Mouse (Mus musculus) MEL (cell line): Measurements from ENCODE around the gene Slc35c1. TPM values are rescaled to one million over a fixed set of nuclear protein-coding genes. Genes with fewer than 3 reads are reported as not detected.
"Not testable (repeated sequence)": the region's sequence is repeated elsewhere in the genome, so short reads cannot be mapped to it uniquely, and the experiment has no call there.

Experiments used
- DNase-seq: peaks from one replicate; pipeline ENCODE4 v3.0.0; 2011; ENCODE audit warnings: low read depth, low spot score
- H3K27ac ChIP-seq: 2 replicates; pipeline ENCODE4 v1.5.1; 2012; ENCODE audit warnings: low read depth, mild to moderate bottlenecking, control low read depth, low read length, moderate library complexity; ENCODE audit not compliant: control insufficient read depth
- H3K27me3 ChIP-seq, 2 experiments: fragments of 150-350 bp in 1 of 2; sonication (generic) in 1 of 2; 2 replicates each; pipeline ENCODE4 v1.6.1; 2012; ENCODE audit warnings: low read length in 2 of 2, mild to moderate bottlenecking in 2 of 2, improper control_type of control experiment in 1 of 2, moderate library complexity in 1 of 2; ENCODE audit not compliant: insufficient read depth in 2 of 2, control insufficient read depth in 1 of 2
- H3K36me3 ChIP-seq, 2 experiments: 2 replicates each; pipeline ENCODE4 v1.6.1; 2012 to 2014; ENCODE audit warnings: low read length in 2 of 2, improper control_type of control experiment in 1 of 2, inconsistent platforms in 1 of 2, mild to moderate bottlenecking in 1 of 2; ENCODE audit not compliant: insufficient read depth in 2 of 2, control insufficient read depth in 1 of 2
- H3K4me1 ChIP-seq, 2 experiments: fragments of 150-350 bp in 1 of 2; sonication (generic) in 1 of 2; 2 replicates each; pipeline ENCODE4 v1.6.1; 2012; ENCODE audit warnings: low read length in 2 of 2, improper control_type of control experiment in 1 of 2, mild to moderate bottlenecking in 1 of 2; ENCODE audit not compliant: insufficient read depth in 2 of 2, control insufficient read depth in 1 of 2
- H3K4me3 ChIP-seq, 2 experiments: fragments of 150-350 bp in 1 of 2; sonication (generic) in 1 of 2; 2 replicates each; pipeline ENCODE4 v1.5.1; 2012; ENCODE audit warnings: low read depth in 2 of 2, low read length in 2 of 2, mild to moderate bottlenecking in 2 of 2, moderate library complexity in 2 of 2, control low read depth in 1 of 2, improper control_type of control experiment in 1 of 2; ENCODE audit not compliant: control insufficient read depth in 1 of 2, insufficient read depth in 1 of 2
- H3K79me2 ChIP-seq: 2 replicates; pipeline ENCODE4 v1.6.1; 2012; ENCODE audit warnings: mild to moderate bottlenecking, low read length, moderate library complexity; ENCODE audit not compliant: control insufficient read depth, poor library complexity, insufficient read depth
- H3K9ac ChIP-seq: 2 replicates; pipeline ENCODE4 v1.6.1; 2012; ENCODE audit warnings: low read depth, mild to moderate bottlenecking, control low read depth, low read length, moderate library complexity; ENCODE audit not compliant: control insufficient read depth, poor library complexity, severe bottlenecking
- H3K9me3 ChIP-seq: fragments of 150-350 bp; sonication (generic); replicated peaks from 2 replicates; pipeline ENCODE4 v1.6.1; 2012; ENCODE audit warnings: mild to moderate bottlenecking, low read length, improper control_type of control experiment, moderate library complexity; ENCODE audit not compliant: insufficient read depth
- CHD1 ChIP-seq: IDR thresholded peaks from 2 replicates; pipeline ENCODE4 v1.6.1; 2012; ENCODE audit warnings: low read depth, mild to moderate bottlenecking, inconsistent platforms, low read length, improper control_type of control experiment
- CTCF ChIP-seq, 3 experiments: IDR thresholded peaks in 2 of 3; conservative IDR thresholded peaks in 1 of 3; 2 replicates each; pipeline ENCODE4 v1.5.1; 2011 to 2012; ENCODE audit warnings: low read length in 3 of 3, low read depth in 2 of 3, mild to moderate bottlenecking in 2 of 3, improper control_type of control experiment in 1 of 3, inconsistent platforms in 1 of 3, mixed read lengths in 1 of 3, moderate library complexity in 1 of 3; ENCODE audit not compliant: control insufficient read depth in 1 of 3, insufficient read depth in 1 of 3, poor library complexity in 1 of 3, severe bottlenecking in 1 of 3
- EP300 ChIP-seq, 2 experiments: IDR thresholded peaks; 2 replicates each; pipeline ENCODE4 v1.6.1; 2011; ENCODE audit warnings: improper control_type of control experiment in 2 of 2, low read length in 2 of 2, low read depth in 1 of 2, mild to moderate bottlenecking in 1 of 2
- ETS1 ChIP-seq: IDR thresholded peaks from 2 replicates; pipeline ENCODE4 v1.6.1; 2012; ENCODE audit warnings: low read depth, mild to moderate bottlenecking, inconsistent platforms, low read length, improper control_type of control experiment, moderate library complexity
- KAT2A ChIP-seq: conservative IDR thresholded peaks from 2 replicates; pipeline ENCODE4 v1.6.1; 2012; ENCODE audit warnings: low read depth, low read length, improper control_type of control experiment, inconsistent platforms
- MAX ChIP-seq: IDR thresholded peaks from 2 replicates; pipeline ENCODE4 v1.6.1; 2011; ENCODE audit warnings: low read length, improper control_type of control experiment
- MEF2A ChIP-seq: IDR thresholded peaks from 2 replicates; pipeline ENCODE4 v1.6.1; 2014; ENCODE audit warnings: low read depth, mild to moderate bottlenecking, inconsistent platforms, low read length, improper control_type of control experiment; ENCODE audit not compliant: poor library complexity, insufficient replicate concordance, severe bottlenecking; ENCODE audit errors: extremely low read depth
- MXI1 ChIP-seq: IDR thresholded peaks from 2 replicates; pipeline ENCODE4 v1.6.1; 2011; ENCODE audit warnings: mild to moderate bottlenecking, low read depth, low read length, improper control_type of control experiment
- MYB ChIP-seq: IDR thresholded peaks from 2 replicates; pipeline ENCODE4 v1.6.1; 2011; ENCODE audit warnings: mild to moderate bottlenecking, low read depth, low read length, improper control_type of control experiment
- MYC ChIP-seq: IDR thresholded peaks from 2 replicates; pipeline ENCODE4 v1.6.1; 2011; ENCODE audit warnings: low read depth, mild to moderate bottlenecking, low read length, improper control_type of control experiment, moderate library complexity
- NRF1 ChIP-seq: IDR thresholded peaks from 2 replicates; pipeline ENCODE4 v1.6.1; 2014; ENCODE audit warnings: low read depth, mild to moderate bottlenecking, inconsistent platforms, low read length, improper control_type of control experiment, moderate library complexity; ENCODE audit not compliant: poor library complexity, insufficient read depth, severe bottlenecking
- POLR2A ChIP-seq, 2 experiments: IDR thresholded peaks; 2 replicates each; pipeline ENCODE4 v1.6.1; 2011 to 2012; ENCODE audit warnings: low read length in 2 of 2, mild to moderate bottlenecking in 2 of 2, control low read depth in 1 of 2, improper control_type of control experiment in 1 of 2, low read depth in 1 of 2, moderate library complexity in 1 of 2; ENCODE audit not compliant: control insufficient read depth in 1 of 2, insufficient read depth in 1 of 2, poor library complexity in 1 of 2
- POLR2AphosphoS2 ChIP-seq: IDR thresholded peaks from 2 replicates; pipeline ENCODE4 v1.6.1; 2011; ENCODE audit warnings: low read length, improper control_type of control experiment
- RAD21 ChIP-seq: IDR thresholded peaks from 2 replicates; pipeline ENCODE4 v1.6.1; 2011; ENCODE audit warnings: mild to moderate bottlenecking, low read depth, low read length, improper control_type of control experiment
- SIN3A ChIP-seq: IDR thresholded peaks from 2 replicates; pipeline ENCODE4 v1.6.1; 2012; ENCODE audit warnings: low read length, improper control_type of control experiment, inconsistent platforms
- SMC3 ChIP-seq: IDR thresholded peaks from 2 replicates; pipeline ENCODE4 v1.6.1; 2011; ENCODE audit warnings: low read depth, low read length, improper control_type of control experiment
- TCF12 ChIP-seq: IDR thresholded peaks from 2 replicates; pipeline ENCODE4 v1.6.1; 2014; ENCODE audit warnings: low read depth, mild to moderate bottlenecking, inconsistent platforms, low read length, improper control_type of control experiment, moderate library complexity
- USF1 ChIP-seq: IDR thresholded peaks from 2 replicates; pipeline ENCODE4 v1.6.1; 2014; ENCODE audit warnings: low read depth, mild to moderate bottlenecking, inconsistent platforms, low read length, improper control_type of control experiment, moderate library complexity
- ZMIZ1 ChIP-seq: IDR thresholded peaks from 2 replicates; pipeline ENCODE4 v1.6.1; 2012; ENCODE audit warnings: low read depth, mild to moderate bottlenecking, inconsistent platforms, low read length, improper control_type of control experiment, moderate library complexity
- polyA plus RNA-seq, 2 experiments: library from polyadenylated mRNA; stranded (reverse) in 1 of 2; unstranded in 1 of 2; fragments of >175 nt in 1 of 2; fragments of >200 nt in 1 of 2; gene quantifications; 2 replicates each; pipeline versions ENCODE4 v1.2.1 to v1.2.4; 2012; ENCODE audit warnings: low replicate concordance in 2 of 2, low read depth in 1 of 2; ENCODE audit not compliant: insufficient read length in 2 of 2, insufficient read depth in 1 of 2, missing spikeins in 1 of 2
- total RNA-seq: library from RNA; depleted of rRNA; stranded (reverse); fragments of 300-350 nt; gene quantifications from 2 replicates; pipeline ENCODE4 v1.2.3, GENCODE M21; 2012

The Slc35c1 gene
- total and polyA plus RNA-seq, 3 experiments, result 16.8 to 64.5 TPM; not detected in 1

GRCm38 (mm10) chr2:92477672-92478312 is 17.5 kb upstream of the Slc35c1 start:
- no peak for DNase-seq
- Histone ChIP-seq H3K9ac (no peak overlapping the region), H3K36me3 (no peaks in the 10 kb centered on the region), H3K27me3 (peaks cover 0 to 2% of the 10 kb centered on the region in 2 experiments; a peak in 3 of 4 replicates), H3K9me3 (no peaks in the 10 kb centered on the region), H3K4me1 (no peaks in the 10 kb centered on the region), H3K79me2 (no peaks in the 10 kb centered on the region), H3K4me3 (no peak overlapping the region), H3K27ac (no peak overlapping the region)
- no peak for TF ChIP-seq MYC
- TF ChIP-seq POLR2AphosphoS2, result no peak
- TF ChIP-seq SIN3A, result no peak
- TF ChIP-seq KAT2A, result no peak
- TF ChIP-seq MYB, result no peak
- TF ChIP-seq ZMIZ1, result no peak
- TF ChIP-seq RAD21, result no peak

- not testable (repeated sequence) for H3K27ac ChIP-seq, DNase-seq, H3K4me3 ChIP-seq, H3K9ac ChIP-seq, H3K79me2 ChIP-seq, H3K27me3 ChIP-seq, H3K4me1 ChIP-seq, H3K9me3 ChIP-seq, H3K36me3 ChIP-seq
Measured at GRCm38 (mm10) chr2:92476580-92476979, 16.2 kb upstream of the Slc35c1 start.

- no peak overlapping the region for H3K4me3 ChIP-seq
- no peak overlapping the region for H3K9ac ChIP-seq
- DNase-seq, result no peak
- H3K27me3 ChIP-seq, result peaks cover 0 to 2% of the 10 kb centered on the region in 2 experiments; a peak in 1 of 4 replicates
- H3K79me2 ChIP-seq, result no peaks in the 10 kb centered on the region
- no peaks in the 10 kb centered on the region for H3K4me1 ChIP-seq
- H3K36me3 ChIP-seq, result no peaks in the 10 kb centered on the region
- no peaks in the 10 kb centered on the region for H3K9me3 ChIP-seq
- H3K27ac ChIP-seq, result no peak overlapping the region
- TF ChIP-seq CTCF (IDR thresholded peaks at IDR 0.05 in 2 of 3, conservative IDR thresholded peaks at IDR 0.05 in 1 of 3; ENCODE audit: control insufficient read depth in 1 of 3, insufficient read depth in 1 of 3, low read depth in 2 of 3, low read length in 3 of 3, poor library complexity in 1 of 3, severe bottlenecking in 1 of 3), result no peak
- TF ChIP-seq POLR2AphosphoS2, result no peak
- no peak for TF ChIP-seq CHD1
- TF ChIP-seq ETS1, result no peak
- no peak for TF ChIP-seq TCF12
- no peak for TF ChIP-seq SMC3
- TF ChIP-seq NRF1, result no peak
- TF ChIP-seq MXI1, result no peak
- no peak for TF ChIP-seq KAT2A
- TF ChIP-seq MYB, result no peak
- TF ChIP-seq SIN3A, result no peak
- no peak for TF ChIP-seq EP300 (IDR thresholded peaks at IDR 0.05; ENCODE audit: low read depth in 1 of 2, low read length in 2 of 2)
- no peak for TF ChIP-seq POLR2A (IDR thresholded peaks at IDR 0.05; ENCODE audit: control insufficient read depth in 1 of 2, insufficient read depth in 1 of 2, low read depth in 1 of 2, low read length in 2 of 2, poor library complexity in 1 of 2)
- TF ChIP-seq USF1, result no peak
- TF ChIP-seq MAX, result no peak
- no peak for TF ChIP-seq MEF2A
Measured at GRCm38 (mm10) chr2:92475711-92476110, 15.4 kb upstream of the Slc35c1 start.
